Mouse (Mus musculus) layer of hippocampus, adult 8-10 months (tissue): ENCODE results near the gene Ugt1a10. TPM values are rescaled to one million over a fixed set of nuclear protein-coding genes. Genes with fewer than 3 reads are reported as not detected.
"Not testable (repeated sequence)": the region's sequence is repeated elsewhere in the genome, so short reads cannot be mapped to it uniquely, and the experiment has no call there.

Source experiments
- DNase-seq, 2 experiments: peaks; one replicate each; pipeline ENCODE4 v3.0.0; 2022; ENCODE audit warnings: low spot score in 2 of 2
- total RNA-seq, 4 experiments: library from RNA; stranded (reverse); gene quantifications; 2 replicates each; pipeline ENCODE4 v1.2.4; 2022

Gene Ugt1a10
- total RNA-seq, 4 experiments from 2014 or later = not detected

DNA sequence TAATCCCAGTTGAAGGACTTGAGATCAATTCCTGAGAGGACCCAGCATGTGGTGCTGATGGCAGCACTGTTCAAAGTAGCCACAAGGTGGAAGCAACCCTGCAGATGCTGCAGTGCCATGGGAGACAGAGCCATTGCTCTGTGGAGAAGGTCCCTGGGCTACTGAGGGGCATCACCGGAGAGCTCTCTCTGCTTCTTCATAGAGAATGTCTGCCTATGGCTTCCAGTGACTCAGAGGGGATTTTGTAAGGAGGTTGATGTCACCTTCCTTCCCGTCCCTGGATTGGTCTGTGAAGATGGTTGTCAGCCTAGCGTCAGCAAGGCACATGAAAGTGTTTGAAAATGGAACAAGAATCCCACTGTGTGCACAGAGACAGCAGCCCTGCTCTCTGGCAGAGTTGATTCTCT lies 39.1 kb downstream of the Ugt1a10 start:
- DNase-seq = not testable (repeated sequence)

DNA sequence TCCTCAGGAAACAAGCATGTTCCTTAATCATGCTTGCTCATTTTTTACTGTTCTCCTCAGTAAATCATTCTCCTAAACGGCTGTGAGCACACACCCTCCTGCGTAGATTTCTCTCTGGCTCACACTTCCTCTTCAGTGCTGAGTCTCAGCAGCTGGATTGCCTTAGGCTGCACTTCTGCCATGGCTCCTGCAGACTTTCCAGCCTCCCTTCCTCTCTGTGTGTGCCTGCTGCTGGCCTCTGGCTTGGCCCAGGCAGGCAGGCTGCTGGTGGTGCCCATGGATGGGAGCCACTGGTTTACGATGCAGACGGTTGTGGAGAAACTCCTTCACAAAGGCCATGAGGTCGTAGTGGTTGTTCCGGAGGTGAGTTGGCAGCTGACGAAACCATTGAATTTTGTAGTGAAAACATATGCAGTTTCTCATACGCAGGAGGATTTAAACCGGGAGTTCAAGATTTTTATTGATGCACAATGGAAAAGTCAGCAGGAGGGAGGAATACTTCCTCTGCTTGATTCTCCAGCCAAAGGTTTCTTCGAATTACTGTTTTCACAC lies 39.8 kb downstream of the Ugt1a10 start, which contains the start of gene Ugt1a7c:
Gene Ugt1a7c, plus strand, starts transcription at position 122 of the 552 bp plus-strand sequence.
- no peak for DNase-seq

DNA sequence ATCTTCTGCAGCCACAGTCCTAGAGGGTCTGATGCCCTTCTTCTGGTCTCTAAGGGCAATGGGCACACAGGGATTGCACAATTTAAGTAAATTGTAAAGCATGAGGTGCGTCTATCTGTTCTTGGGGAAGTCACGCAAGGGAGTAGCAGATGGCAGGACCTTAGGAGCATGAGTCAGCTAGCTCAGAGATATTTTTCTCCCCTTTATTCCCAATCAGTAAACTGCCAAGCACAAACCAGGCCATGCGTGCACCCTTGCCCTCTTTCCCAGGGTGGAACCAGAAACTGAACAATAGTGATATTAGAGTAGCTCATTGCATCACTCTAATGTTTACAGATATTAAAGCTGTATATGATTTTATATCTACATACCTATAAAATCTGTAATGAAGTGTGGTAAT lies 43.4 kb downstream of the Ugt1a10 start:
- DNase-seq = not testable (repeated sequence)

DNA sequence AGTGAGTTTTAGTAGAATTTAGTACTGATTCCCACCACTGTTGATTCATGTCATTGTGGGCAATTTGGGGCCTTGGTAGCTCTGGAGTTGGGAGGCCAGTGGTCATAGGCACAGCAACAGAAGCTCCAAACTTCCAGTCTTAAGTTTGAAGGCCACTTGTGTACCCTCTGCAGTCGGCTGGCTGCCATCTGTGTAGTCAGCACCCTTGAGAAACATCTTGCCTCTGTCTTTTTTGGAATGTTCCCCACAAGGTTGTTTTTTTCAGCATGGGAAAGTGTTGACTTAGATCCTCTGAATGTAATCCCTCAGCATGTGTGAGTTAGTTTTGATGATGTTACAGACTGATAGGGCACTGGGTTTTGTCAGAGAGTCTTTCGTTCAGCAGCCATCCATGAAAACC lies 44.5 kb downstream of the Ugt1a10 start:
- DNase-seq = not testable (repeated sequence)

DNA sequence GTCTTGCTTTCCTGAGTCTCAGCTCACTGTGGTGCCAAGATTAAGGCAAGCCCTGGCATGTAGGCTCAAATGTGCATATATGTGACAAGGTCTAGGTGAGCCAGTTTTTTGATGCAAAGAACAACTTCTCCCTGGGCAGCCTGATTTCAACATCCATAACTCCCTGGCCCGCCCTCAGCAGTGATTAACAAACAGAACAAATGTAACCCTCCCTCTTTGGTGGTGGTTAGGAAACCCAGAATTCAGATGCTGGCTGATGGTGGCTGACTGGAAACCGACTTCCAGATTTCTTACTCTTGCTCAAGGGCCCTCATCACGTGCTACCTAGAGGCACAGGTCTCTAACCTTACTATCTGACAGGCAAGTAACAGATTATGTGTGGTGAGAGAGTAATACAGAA lies 47.8 kb downstream of the Ugt1a10 start, which contains the start of gene Ugt1a6b:
Gene Ugt1a6b, plus strand, starts transcription at position 234 of the 400 bp plus-strand sequence.
- not testable (repeated sequence) for DNase-seq

DNA sequence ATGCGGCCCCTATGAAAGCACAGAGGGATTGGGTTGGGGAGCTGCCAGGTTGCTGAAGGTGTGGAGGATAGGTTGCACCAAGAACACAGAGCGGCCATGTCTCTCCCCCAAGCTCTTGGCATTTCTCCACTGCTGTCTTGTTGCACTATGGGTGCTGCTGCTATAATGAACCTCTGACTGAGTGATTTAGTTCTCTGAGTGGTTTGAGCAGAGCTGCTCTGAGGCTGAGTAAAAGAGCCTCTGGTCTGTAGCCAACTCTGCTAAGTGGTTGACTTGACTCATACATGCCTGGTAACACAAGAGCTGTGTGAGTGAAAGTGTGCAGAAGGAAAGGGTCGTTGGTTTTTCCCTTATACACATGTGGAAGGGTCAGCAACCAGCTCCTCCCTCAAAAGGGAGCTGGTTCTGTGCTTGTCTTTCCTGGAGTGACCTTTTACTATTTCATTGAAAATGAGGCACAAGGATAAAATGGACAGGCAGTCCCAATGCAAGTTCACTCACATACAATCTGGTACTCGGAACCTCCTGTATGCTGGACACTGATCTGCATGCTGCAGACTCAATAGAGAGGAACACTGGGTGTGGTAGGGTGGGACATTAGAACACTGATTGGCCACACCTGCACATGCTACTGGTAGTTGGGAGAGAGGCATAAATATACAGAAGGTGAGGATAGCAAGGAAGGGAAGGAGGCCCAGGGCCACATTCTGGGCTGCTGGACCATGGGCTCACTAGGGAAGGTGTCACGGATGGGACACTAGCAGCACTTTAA lies 48.7 kb downstream of the Ugt1a10 start:
- not testable (repeated sequence) for DNase-seq

DNA sequence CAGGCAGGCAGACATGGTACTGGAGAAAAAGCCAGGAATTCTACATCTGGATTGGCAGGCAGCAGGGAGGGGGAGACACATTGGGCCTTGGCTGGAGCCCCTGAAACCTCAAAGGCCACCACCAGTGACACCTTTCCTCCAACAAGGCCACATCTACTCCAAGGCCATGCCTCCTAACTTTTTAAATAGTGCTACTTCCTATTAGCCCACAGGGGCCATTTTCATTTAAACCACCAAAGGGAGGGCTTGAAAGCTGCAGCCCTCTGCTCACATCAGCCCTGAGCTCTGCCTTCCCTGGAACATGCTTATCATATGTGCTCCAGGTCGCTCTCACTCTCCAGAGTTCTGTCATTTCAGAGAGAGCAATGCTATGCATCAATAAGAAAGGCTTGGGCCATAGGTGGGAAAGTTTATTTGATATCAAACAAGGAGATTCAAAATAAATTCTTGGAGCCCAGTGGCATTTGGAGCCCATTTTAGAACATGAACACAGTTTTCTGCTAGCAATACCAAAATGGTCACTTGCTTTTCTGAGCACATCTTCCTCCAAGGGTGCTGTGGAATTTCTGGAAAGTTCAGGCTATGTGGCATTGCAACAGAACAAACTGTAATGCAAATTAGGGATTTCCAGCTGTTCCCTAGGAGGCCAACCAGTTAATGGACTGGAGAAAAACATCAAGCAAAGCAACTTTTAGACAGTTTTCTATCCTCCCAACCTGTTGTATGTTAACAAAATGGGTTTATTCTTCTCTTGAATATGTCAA lies 49.7 kb downstream of the Ugt1a10 start:
- no peak for DNase-seq

DNA sequence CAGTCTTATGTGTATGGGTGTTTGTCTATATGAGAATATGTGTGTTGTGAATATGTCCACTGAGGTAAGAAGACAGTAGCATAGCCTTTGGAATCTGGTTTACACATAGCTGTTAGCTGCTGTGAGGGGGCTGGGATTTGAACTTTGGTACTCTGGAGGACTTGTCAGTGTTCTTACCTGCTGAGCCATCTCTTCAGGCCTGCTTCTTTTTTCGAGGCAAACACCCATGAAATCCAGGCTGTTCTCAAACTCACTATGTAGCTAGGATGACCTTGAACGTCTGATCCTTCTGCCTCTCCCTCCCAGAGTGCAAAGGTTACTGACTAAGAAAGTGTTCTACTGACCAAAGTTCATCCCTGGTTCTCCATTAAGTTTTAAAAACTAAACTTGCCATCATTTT lies 50.5 kb downstream of the Ugt1a10 start:
- DNase-seq = no peak

DNA sequence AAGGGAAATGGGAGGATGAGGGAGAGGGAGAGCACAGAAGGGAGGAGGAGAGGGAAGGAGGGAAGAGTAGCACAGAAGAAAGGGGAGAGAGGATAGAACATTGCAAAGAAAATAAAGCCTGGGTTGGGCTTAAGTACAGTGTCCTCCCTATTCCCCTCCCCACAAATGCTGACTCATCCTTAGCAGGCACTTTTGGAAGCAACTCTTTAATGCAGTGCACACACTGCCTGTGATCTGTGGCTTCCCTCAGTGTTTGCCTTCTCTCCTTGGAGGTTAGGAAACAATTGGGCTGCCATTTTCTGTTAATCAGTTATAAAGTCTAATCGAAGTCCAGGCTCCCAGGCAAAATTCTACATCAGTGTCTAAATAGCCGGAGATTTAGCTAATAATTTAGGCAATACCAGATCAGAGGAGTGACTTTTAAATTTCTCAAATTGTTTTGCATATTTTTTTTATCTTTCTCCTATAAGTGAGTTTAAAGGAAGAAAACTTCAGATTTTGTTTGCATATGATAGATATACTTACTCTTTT lies 53.9 kb downstream of the Ugt1a10 start:
- DNase-seq = not testable (repeated sequence)

DNA sequence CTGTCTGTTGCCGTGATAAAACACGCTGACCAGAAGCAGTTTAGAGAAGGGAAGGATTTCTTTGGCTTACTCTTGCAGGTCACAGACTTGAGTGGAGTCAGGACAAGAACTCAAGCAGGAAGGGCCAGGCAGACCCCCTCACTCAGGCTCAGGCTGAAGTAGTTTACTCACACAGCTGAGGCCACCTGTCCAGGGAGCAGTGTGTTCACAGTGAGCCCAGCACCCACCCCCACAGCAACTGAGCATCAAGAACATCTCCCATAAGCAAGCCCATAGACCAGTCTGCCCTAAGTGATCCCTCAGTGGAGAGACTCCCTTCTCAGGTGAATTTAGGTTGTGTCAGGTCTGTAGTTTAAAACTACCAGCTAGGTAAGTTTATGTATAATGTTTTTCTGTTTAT lies 54.4 kb downstream of the Ugt1a10 start:
- DNase-seq = not testable (repeated sequence)

DNA sequence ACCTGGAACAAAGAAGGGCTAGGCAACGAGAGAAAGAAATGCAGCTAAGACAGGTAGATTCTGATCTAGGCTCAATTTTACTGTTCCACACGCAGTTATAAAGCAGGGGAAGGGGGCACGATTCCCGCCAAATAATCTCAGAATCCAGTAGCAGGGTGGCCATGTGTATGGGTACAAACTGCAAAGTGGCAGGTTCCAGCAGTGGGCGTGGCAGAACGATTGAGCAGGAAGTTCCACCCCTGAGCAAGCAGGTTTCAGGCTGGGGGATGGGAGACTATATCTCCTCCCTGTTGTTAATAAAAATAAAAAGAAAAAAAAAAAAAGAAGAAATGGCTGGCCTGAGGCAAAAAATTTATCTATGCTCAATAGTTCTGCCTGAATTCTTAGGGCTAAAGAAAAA lies 57.6 kb downstream of the Ugt1a10 start:
- DNase-seq = not testable (repeated sequence)

DNA sequence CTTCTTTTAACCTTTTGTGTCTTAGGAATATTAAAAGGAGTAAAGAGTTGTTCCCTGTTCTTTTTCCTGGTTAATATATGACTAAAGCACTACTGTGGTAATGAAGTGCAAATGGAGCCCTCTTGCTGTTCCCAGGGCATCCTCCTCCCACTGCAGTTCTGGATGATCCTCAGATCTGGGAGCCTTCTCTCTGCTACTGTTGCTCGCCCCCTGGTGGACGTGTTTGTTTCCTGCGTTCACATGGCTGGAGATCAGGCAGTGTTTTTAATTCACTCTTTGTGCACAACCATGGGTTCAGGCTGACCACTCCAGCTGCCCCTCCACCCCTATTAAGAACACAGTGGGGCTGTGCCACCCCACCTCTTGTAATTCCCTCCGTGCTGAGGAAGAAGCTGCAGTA lies 65.4 kb downstream of the Ugt1a10 start:
- not testable (repeated sequence) for DNase-seq

DNA sequence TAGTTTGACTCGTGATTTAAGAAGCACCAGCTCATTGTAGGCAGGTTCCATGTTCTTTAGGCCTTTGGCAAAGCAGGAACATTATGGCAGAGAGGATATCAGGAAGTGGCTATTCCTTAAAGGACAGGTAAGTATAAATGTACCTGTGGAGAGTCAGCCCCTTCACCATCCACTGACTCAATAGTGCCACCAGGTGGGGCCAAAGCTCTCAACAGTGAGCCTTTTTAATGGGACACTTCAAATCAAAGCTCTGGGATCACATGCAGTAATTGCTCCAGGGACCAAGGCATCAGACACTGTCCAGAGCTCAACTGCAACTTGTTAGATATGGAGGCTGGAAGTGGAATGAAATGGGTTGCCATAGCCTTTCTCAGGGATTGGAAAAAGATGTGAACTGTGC lies 66.3 kb downstream of the Ugt1a10 start:
- not testable (repeated sequence) for DNase-seq

DNA sequence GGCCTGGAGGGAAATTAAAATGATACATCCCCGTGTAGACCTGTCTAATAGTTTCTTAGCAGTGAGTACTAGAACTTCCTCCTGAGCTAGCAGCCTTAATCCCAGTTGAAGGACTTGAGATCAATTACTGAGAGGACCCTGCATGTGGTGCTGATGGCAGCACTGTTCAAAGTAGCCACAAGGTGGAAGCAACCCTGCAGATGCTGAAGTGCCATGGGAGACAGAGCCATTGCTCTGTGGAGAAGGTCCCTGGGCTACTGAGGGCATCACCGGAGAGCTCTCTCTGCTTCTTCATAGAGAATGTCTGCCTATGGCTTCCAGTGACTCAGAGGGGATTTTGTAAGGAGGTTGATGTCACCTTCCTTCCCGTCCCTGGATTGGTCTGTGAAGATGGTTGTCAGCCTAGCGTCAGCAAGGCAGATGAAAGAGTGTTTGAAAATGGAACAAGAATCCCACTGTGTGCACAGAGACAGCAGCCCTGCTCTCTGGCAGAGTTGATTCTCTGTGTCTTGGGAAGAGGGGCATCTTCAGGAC lies 70.7 kb downstream of the Ugt1a10 start:
- DNase-seq = not testable (repeated sequence)

DNA sequence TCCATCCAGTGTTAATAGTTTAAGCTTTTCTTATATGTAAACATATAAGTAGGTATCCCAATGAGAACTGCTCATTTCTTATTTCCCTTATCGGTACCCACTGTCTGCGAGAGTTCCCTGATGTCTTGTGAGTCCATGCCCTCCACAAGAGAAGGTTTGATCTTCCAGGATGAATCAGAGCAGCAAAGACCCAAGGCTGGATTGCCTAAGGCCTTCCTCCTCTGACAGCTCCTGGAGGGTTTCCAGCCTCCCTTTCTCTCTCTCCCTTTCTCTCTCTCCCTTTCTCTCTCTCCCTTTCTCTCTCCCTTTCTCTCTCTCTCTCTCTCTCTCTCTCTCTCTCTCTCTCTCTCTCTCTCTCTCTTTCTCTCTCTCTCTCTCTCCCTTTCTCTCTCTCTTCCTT lies 73.9 kb downstream of the Ugt1a10 start:
- DNase-seq = not testable (repeated sequence)

DNA sequence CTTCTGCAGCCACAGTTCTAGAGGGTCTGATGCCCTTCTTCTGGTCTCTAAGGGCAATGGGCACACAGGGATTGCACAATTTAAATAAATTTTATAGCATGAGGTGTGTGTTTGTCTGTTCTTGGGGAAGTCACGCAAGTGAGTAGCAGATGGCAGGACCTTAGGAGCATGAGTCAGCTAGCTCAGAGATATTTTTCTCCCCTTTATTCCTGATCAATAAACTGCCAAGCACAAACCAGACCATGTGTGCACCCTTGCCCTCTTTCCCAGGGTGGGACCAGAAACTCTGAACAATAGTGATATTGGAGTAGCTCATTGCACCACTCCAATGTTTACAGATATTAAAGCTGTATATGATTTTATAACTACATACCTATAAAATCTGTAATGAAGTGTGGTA lies 75.0 kb downstream of the Ugt1a10 start:
- not testable (repeated sequence) for DNase-seq

DNA sequence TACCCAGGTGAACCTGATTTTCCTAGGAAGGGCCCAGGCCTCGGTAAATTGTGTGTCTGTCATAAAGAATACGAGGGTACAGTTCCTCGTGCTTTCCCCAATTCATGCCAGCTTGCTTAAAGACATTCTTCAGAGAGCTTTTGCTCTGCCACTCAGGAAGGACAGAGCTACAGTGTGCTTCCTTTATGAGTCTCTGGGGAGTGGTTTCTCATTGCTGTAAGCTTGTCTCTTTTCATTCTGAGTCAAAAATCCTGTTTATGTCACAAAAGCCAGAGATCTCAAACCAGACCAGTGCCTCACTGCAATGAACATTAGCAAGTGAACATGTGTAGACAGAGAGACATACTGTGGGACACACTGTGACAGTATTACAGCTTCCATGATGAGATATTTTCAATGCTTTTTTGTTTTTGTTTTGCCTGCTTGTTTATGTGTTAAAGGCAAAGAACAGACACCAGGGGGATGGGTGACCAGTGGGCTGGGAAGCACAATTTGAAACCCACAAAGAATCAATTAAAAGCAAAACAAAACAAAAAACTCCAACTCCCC lies 78.8 kb downstream of the Ugt1a10 start:
- DNase-seq = no peak

DNA sequence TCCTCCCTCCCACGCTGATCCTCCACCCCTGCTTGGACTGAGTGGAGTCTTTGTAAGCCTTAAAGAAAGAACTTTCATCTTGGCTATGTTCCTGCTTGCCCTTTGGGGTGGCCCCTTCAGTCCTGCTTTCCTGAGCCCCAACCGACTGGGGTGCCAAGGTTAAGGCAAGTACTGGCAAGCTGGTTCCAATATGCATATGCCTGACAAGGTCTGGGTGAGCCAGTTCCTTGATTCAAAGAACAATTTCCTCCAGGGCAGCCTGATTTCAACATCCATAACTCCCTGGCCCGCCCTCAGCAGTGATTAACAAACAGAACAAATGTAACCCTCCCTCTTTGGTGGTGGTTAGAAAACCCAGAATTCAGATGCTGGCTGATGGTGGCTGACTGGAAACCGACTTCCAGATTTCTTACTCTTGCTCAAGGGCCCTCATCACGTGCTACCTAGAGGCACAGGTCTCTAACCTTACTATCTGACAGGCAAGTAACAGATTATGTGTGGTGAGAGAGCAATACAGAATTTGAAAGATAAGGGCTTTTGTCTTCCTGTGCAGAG lies 79.3 kb downstream of the Ugt1a10 start, which contains the start of gene Ugt1a6a:
Gene Ugt1a6a, plus strand, starts transcription at position 353 of the 555 bp plus-strand sequence.
- DNase-seq = peak in 1 of 2 experiments; percentile 14

DNA sequence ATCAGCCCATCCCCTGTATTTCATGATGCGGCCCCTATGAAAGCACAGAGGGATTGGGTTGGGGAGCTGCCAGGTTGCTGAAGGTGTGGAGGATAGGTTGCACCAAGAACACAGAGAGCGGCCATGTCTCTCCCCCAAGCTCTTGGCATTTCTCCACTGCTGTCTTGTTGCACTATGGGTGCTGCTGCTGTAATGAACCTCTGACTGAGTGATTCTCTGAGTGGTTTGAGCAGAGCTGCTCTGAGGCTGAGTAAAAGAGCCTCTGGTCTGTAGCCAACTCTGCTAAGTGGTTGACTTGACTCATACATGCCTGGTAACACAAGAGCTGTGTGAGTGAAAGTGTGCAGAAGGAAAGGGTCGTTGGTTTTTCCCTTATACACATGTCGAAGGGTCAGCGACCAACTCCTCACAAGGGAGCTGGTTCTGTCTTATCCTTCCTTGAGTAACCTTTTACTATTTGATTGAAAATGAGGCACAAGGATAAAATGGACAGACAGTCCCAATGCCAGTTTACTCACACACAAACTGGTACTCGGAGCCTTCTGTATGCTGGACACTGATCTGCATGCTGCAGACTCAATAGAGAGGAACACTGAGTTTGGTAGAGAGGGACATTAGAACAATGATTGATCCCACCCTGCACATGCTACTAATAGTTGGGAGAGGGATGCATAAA lies 80.2 kb downstream of the Ugt1a10 start:
- DNase-seq = not testable (repeated sequence)

DNA sequence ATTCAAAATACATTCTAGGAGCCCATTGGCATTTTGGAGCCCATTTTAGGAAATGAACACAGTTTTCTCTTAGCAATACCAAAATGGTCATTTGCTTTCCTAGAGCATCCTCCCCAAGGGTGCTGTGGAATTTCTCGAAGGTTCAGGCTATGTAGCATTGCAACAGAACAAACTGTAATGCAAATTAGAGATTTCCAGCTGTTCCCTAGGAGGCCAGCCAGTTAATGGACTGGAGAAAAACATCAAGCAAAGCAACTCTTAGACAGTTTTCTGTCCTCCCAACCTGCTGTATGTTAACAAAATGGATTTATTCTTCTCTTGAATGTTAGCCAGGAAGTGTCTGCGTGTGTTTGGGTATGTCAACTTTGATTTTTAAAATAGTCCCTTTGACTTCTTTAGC lies 81.5 kb downstream of the Ugt1a10 start:
- DNase-seq = no peak
